Mouse (Mus musculus) megakaryocyte, embryonic 14.5 days (primary cell): ENCODE measurements around the gene Rab30.

Experiments
- FLI1 ChIP-seq: IDR thresholded peaks from 2 replicates; pipeline ENCODE4 v1.6.1; 2012; ENCODE audit warnings: low read length, inconsistent platforms, mixed read lengths
- GATA1 ChIP-seq: IDR thresholded peaks from 3 replicates; pipeline ENCODE4 v1.6.1; 2012; ENCODE audit warnings: mixed read lengths, low read length, inconsistent platforms, borderline replicate concordance

- no peak for TF ChIP-seq GATA1
- TF ChIP-seq FLI1 = no peak
Observed at GRCm38 (mm10) chr7:92871596-92871995, 130.2 kb downstream of the Rab30 start.
